Comparison of ENCODE assay signal across 20 mouse cellular contexts in genomic region chr9:117814661-117815060, GRCm38 (mm10).
DNase-seq lines count a peak whose midpoint lies in the region; ATAC-seq and TF ChIP-seq lines count a peak whose summit lies in the region.
"Had no signal": no experiment of that assay in that cellular context is flagged by ENCODE, and none has a peak within 500 bp of the region (broad histone marks: within the 10 kb centered on the region; RNA-seq: fewer than 3 reads in every experiment).

No protein-coding gene starts in this region.

- no peaks in the 10 kb centered on the region for H3K36me3 ChIP-seq in hindbrain, embryonic 11.5 days (ENCODE audit: control insufficient read depth, insufficient read depth, low read length)
- no peaks in the 10 kb centered on the region for H3K36me3 ChIP-seq in midbrain, postnatal 0 days (ENCODE audit: insufficient read depth, low read length)
- H3K36me3 ChIP-seq: embryonic facial prominence, embryonic 13.5 days; heart, embryonic 10.5 days; lung, embryonic 15.5 days; neural tube, embryonic 12.5 days had no signal

- 32% methylated on average over 4 of the region's 4 CpGs for whole genome bisulfite sequencing in hindbrain, embryonic 11.5 days
- WGBS in midbrain, postnatal 0 days: 18% methylated on average over 4 of the region's 4 CpGs

- peak; percentile 9 for DNase-seq in lung, postnatal 10 days
- DNase-seq in lung, postnatal 4 days: no peak
- peak; percentile 10 for DNase-seq in embryo, embryonic 9.5 days (ENCODE audit: extremely low spot score)
- DNase-seq in hindbrain, embryonic 11.5 days (ENCODE audit: low spot score): peak; percentile 25
- DNase-seq in midbrain, postnatal 0 days (ENCODE audit: low spot score): peak; percentile 31
- DNase-seq in adrenal gland, adult (ENCODE audit: inconsistent age in 2 of 2, low spot score in 1 of 2): no peak
- no peak for DNase-seq in cerebellum, adult 8-10 months
- DNase-seq: cerebellum, adult 2 months; gastrocnemius, postnatal 10 days; heart, postnatal 14 days; kidney, postnatal 25 days; right cerebral cortex, adult 18-20 months; thymus, postnatal 14 days had no signal

- no peak overlapping the region for H3K4me2 ChIP-seq in hindbrain, embryonic 11.5 days (replicated peaks; ENCODE audit: low read depth, low read length)
- H3K4me2 ChIP-seq in midbrain, postnatal 0 days (ENCODE audit: low read depth, low read length, poor library complexity, severe bottlenecking): no peak overlapping the region
- H3K4me2 ChIP-seq: embryonic facial prominence, embryonic 13.5 days; lung, embryonic 15.5 days; neural tube, embryonic 12.5 days had no signal

- TF ChIP-seq CTCF in midbrain, postnatal 0 days (IDR thresholded peaks at IDR 0.05): peak; percentile 33; the same call in 1 of the 2 replicates

- no peak overlapping the region for H3K9ac ChIP-seq in hindbrain, embryonic 11.5 days (ENCODE audit: low read depth, low read length)
- H3K9ac ChIP-seq in midbrain, postnatal 0 days (replicated peaks; ENCODE audit: low read length, poor library complexity, severe bottlenecking): no peak overlapping the region
- H3K9ac ChIP-seq: lung, embryonic 15.5 days; neural tube, embryonic 12.5 days had no signal

- ATAC-seq in hindbrain, embryonic 11.5 days (ENCODE audit: low FRiP score): peak; percentile 74
- no peak for ATAC-seq in midbrain, postnatal 0 days (ENCODE audit: low FRiP score)
- no peak for ATAC-seq in monocyte, adult 5-6 weeks (replicated peaks; ENCODE audit: insufficient number of reproducible peaks, low FRiP score, low TSS enrichment, poor library complexity, severe bottlenecking)
- ATAC-seq: intestine, embryonic 16.5 days had no signal

- H3K4me3 ChIP-seq in hindbrain, embryonic 11.5 days (ENCODE audit: low read depth, low read length): no peak overlapping the region
- H3K4me3 ChIP-seq in midbrain, postnatal 0 days (ENCODE audit: low read depth, low read length): no peak overlapping the region
- H3K4me3 ChIP-seq: embryonic facial prominence, embryonic 13.5 days; heart, embryonic 10.5 days; lung, embryonic 15.5 days; megakaryocyte, embryonic 14.5 days; neural tube, embryonic 12.5 days had no signal

- H3K9me3 ChIP-seq in hindbrain, embryonic 11.5 days (ENCODE audit: control insufficient read depth, low read length): no peaks in the 10 kb centered on the region
- H3K9me3 ChIP-seq in midbrain, postnatal 0 days (ENCODE audit: low read length): no peaks in the 10 kb centered on the region
- H3K9me3 ChIP-seq: embryonic facial prominence, embryonic 13.5 days; heart, embryonic 10.5 days; lung, embryonic 15.5 days; megakaryocyte, embryonic 14.5 days; neural tube, embryonic 12.5 days had no signal

- H3K27me3 ChIP-seq in hindbrain, embryonic 11.5 days (ENCODE audit: control insufficient read depth, insufficient read depth, low read length): no peaks in the 10 kb centered on the region
- H3K27me3 ChIP-seq in midbrain, postnatal 0 days (ENCODE audit: insufficient read depth, low read length): no peaks in the 10 kb centered on the region
- H3K27me3 ChIP-seq: embryonic facial prominence, embryonic 13.5 days; lung, embryonic 15.5 days; neural tube, embryonic 12.5 days had no signal

- H3K27ac ChIP-seq in hindbrain, embryonic 11.5 days (ENCODE audit: low read depth, low read length): no peak overlapping the region
- H3K27ac ChIP-seq in midbrain, postnatal 0 days (ENCODE audit: low read depth, low read length): no peak overlapping the region
- H3K27ac ChIP-seq: embryonic facial prominence, embryonic 13.5 days; heart, embryonic 10.5 days; lung, embryonic 15.5 days; neural tube, embryonic 12.5 days had no signal

- no peaks in the 10 kb centered on the region for H3K4me1 ChIP-seq in hindbrain, embryonic 11.5 days (replicated peaks; ENCODE audit: control insufficient read depth, insufficient read depth, low read length)
- H3K4me1 ChIP-seq in midbrain, postnatal 0 days (ENCODE audit: insufficient read depth, low read length): peaks cover 5% of the 10 kb centered on the region

Comparison
In these comparisons a context has a peak if more than half of its experiments do, and no peak if none do; other contexts are left out.
1. DNase-seq: peak in lung, postnatal 10 days (single experiment), embryo, embryonic 9.5 days (single experiment), hindbrain, embryonic 11.5 days (single experiment) and midbrain, postnatal 0 days (single experiment); none in lung, postnatal 4 days (0 of 2), adrenal gland, adult (0 of 2) and cerebellum, adult 8-10 months (single experiment).